Mouse (Mus musculus) liver (tissue): ENCODE data around the gene Zdhhc23.
A peak's percentile ranks its signal among the peaks of the same experiment; 100 is the strongest.

Source experiments
- DNase-seq: peaks from one replicate; pipeline ENCODE4 v3.0.0-alpha.2; 2020; ENCODE audit warnings: mixed read lengths

The Zdhhc23 gene

DNA sequence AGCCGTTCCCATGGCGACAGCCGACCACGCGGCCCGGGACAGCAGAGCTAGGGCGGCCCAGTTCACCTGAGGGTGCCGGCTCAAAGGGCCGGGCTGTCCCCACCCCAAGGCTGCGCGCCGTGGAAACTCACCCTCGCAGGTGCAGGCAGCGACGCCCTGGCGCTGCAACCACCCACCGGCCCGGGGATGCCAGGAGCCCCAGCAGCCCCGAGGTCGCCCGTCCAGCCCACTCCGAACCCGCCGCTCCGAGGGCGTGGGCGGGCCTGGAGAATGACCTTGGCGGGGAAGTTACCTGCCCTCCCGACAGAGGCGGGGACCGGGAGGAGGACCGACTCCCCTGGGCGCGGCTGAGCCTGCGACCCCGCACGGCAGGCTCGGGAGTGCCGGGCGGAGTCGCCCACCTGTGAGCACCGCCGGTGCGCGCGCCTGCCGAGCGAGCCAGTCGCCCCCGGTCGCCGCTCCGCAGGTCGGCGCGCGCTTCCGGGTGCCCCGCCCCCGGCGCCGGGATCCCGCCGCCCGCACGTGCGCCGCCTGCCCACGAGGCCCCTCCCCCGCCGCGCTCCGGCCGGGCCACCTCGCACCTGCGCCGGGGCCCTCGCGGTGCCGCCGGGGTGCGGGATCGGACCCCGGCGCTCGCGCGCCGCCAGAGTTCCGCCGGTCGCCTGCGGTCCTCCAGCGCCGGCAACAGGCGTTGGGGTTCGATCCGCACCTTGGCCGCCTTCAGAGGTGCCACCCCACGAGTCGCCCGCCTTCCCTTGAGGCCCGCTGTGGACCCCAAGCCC, at the start of gene Zdhhc23:
Gene Zdhhc23 (minus strand): TSS at position 464 of the 782 bp plus-strand sequence.
- peak; percentile 48 for DNase-seq

DNA sequence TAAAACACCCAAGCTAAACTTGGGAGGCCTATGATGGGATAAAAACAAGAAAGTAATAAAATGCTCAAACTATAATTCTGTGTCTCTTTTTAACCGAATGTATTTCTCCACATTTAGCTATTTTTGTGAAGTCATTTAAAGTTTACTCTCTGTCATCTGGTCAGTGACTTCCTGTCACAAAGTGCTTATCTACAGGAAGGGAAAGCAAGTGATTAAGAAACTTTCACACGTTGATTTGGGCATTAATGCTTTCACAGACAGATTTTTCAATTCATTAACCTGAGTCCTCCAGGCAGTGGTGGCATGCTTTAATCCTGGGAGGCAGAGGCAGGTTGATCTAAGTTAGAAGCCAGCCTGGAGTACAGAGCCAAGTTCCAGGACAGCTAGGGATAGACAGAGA, 49.7 kb upstream of the Zdhhc23 start:
- no peak for DNase-seq

DNA sequence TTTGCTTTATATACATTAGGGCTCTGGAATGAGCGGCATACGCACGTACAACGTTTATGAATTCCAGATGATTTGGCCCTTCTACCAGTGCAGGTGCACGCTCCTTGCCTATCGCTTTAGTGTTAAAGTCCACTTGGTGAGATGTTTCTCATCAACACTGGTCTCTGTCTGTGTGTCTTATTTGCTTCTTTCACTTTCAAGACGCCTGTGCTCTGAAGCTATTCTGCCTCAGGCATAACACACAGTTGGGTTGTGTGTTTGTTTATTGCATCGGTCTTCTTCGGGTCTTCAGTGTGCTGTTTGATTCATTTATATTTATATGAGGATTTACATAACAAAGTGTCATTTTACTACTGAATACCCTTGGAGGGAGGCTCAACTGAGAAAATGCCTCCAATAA, 47.2 kb upstream of the Zdhhc23 start:
- no peak for DNase-seq

DNA sequence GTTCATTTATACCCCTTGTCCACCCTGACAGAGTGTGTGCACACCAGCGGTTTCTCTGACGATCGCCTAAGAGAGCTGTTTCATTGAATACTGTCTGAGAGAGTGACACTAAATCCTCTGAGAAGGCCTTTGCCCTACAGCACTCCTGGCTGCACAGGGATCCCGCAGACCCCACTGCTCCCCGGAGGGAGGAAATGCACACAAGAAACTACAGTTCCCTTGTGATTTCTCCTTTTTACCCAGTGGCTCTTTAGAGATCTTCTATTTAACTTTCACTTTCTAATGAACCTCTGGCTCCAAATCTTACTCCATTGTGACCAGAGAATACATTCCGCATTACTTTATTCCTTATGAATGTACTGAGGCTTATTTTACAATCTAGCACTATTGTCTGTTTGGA, 46.6 kb upstream of the Zdhhc23 start:
- DNase-seq = no peak

DNA sequence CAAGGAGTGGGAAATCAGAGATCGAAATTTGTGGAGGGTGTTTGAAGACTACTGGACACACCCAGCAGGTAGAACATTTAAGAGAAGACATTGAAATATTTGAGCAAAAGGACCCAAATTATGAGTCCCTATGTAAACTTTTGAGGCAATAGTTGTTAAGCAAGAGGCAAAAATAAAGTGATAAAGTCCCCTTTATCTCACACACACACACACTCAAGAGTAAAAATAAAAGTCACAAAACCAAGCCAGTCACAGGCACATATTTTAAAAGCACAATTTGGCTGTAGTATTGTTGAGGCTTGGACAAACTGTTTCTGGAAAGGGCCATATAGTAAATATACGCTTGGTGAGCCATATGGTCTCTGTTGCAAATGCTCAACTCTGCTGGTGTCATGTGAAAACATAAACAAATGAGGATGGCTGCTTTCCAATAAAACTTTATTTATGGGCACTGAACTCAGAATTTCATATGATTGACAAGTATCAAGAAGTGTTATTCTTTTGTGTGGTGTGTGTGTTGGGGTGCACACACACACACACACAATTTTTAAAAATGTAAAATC, 39.5 kb upstream of the Zdhhc23 start:
- DNase-seq = no peak

DNA sequence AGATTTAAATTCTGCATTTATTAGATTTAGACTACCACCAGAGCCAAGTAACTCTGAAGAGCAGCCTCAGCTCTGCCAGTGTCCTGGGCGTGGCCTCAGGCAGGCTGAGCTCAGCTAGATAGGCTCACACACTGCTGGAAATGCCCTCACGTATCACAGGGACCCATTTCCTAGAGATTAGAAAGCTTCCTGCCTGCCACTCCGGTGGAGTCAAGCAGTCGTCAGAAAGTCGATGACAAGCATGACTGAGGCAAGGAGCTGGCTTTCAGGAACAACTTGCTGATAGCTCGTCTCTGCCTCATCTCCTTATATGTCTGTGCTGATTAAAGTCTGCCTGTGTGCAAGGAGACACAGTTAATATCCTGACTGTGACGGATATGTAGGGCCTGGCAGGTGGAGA, 38.8 kb upstream of the Zdhhc23 start:
- peak; percentile 83 for DNase-seq

DNA sequence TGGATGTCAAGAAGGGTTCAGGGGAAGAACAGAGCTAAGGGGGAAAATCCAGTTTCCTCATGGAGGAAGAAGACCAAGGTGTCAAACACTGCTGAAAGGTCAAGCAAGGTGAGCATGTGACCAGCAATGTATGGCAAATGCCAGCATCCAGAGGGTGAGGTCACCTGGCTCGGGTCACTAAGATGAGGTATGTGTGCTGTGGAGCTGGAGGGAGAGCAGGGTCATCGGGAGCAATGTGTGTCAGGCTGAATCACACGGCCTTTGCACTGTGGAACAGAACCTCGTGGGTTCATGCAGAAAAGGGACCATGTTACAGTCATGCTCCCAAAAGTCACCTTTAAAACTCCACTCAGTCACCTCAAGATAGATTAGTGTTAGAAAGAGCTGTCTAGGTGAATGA, 38.1 kb upstream of the Zdhhc23 start:
- no peak for DNase-seq

DNA sequence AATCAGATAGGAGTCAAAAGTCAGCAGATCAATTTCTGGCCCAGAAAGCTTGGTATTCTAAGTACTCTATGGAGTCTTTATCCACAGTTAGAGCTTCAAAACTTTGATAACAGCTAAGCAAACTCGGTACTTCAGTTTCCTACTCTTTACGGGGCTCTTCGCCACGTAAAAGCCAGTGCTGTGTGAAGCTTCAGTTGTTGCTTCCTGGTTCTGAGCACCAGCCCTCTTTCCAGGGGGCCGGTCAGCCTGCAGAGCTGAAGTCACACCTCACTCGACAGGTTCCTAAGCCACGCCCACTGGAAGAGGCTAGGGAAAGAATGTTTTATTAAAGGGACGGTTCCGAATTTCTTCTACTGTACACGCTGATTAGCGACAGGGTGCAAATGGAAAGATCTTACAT, 36.6 kb upstream of the Zdhhc23 start:
- peak; percentile 73 for DNase-seq

DNA sequence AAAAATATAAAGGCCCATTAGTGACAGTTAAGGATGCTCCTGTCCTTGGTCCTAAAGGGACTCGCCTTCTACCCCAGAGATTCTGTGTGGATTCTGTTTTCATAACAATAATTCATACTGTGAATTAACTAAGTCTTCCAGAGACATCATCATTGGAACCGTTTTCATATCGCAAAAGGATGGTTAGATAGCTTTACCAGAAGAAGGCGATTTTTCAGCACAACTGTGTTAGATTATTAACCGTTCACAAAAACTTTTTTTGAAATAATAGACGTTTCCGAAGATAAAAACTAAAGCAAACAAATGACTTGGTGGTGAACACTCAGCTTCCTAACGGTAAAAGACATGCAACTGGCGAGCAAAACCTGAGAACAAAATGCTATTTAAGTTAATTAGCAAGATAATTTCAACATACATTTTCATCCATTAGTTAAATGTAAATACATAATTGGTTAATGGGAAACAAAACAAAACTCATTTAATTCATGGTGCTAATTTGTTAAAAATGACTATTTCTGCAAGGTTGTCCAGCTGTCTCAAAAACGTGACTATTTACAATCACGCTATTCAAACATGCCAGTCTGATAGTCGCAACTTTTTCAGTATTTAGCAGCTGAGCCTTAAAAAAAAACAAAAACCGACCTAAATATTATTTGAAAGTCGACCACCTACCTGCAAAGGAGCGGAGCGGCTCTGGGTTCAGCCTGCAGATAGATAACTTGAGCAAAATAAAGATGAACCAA, 36.0 kb upstream of the Zdhhc23 start:
- DNase-seq = no peak

DNA sequence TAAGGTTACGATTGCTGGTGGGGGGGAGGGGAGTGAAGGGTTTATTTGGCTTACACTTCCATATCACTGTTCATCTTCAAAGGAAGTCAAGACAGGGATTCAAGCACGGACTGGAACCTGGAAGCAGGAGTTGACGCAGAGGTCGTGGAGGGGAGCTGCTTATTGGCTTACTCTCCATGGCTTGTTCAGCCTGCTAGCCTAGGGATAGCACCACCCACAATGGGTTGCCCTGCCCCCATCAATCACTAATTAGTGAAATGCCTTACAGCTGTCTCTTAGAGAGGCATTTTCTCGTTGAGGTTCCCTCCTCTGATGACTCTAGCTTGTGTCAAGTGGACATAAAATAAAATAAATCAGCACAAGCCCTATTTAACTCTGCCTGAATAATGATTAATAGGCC, 31.4 kb upstream of the Zdhhc23 start:
- DNase-seq = no peak

DNA sequence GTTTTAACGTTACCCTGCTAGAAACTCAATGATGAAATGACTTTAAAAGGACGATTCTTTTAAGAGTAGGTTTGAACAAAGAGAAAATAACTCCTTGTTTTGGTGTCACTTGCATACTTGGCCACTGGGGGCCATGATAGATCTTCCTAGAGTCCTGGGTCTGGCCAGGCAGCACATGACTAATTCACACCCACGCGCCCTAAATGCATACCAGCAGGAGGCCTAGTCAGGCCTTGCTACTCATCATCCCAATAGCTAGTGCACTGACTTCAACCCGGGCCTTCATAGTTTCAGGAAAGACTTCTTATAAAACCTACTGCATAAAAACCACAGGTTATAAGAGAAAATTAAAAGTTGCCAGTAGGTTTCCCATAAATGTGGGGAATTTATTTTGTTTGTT, 22.5 kb upstream of the Zdhhc23 start:
- peak; percentile 29 for DNase-seq

DNA sequence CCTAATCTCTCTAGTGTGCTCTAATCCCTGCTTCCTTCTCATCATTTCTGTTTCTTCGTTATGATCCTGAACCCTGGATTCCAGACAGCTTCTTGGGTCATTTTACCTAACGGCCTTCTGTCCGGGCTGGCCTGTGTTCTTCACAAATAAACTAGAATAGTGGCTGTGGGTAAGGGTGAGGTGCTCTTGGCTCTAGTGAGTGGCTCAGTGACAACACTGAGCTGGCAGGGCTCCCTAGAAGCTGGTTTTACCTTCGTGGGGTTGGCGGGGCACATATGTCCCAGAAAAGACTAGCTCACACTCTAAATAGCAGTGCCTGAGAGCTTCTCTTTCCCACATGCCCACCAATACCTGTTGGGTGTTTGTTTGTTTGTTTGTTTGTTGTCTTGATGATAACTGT, 19.9 kb upstream of the Zdhhc23 start:
- no peak for DNase-seq

DNA sequence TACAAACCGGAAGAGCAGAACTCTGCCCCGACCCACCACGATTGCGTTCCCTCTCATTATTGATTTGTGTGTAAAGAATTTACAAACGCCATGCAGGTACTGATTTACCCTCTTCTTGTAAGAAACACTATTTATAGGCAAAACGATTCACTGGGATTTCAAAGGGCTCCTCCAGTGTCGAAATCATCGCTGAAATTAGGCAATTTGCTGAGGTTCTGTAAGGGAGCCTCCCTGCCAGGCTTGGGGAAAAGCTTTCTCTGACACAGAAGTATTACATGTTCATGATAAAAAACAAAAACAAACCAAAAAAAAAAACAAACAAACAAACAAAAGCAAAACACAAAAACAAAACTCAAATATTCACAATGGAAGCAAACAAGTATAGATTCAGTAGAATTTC, 19.5 kb upstream of the Zdhhc23 start:
- no peak for DNase-seq

DNA sequence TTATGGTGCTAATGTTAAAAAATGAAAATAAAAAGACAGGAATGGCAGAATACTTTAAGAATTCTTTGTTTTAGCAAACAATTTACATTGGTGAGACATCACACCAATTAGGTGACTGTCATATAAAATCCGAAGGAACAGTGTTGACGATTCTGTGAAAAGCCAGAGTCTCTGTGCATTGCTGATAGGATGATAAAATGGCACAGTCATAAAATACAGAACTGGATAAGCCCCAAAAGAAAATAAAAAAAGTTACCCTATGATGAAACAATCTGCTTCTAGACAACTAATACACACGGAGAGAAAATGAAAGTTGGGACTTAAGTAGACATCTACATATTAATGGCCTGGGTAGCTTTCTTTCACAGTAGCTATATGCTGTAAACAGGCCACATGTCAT, 15.0 kb upstream of the Zdhhc23 start:
- no peak for DNase-seq

DNA sequence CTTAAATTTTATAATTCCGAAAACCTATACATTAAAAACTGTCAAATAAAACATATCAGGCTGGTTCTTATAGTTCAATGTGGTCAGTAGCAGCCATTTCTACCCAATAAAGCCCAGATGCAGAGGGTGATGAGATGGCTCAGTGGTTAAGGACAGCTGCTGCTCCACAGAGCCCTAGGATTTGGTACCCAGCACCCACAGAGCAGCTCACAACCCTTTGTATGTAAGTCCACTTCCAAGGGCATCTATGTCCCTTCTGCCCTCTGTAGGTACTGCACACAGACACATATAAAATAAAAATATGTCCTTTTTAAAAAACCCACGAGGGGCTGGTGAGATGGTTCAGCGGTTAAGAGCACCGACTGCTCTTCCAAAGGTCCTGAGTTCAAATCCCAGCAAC, 6.7 kb upstream of the Zdhhc23 start:
- no peak for DNase-seq

DNA sequence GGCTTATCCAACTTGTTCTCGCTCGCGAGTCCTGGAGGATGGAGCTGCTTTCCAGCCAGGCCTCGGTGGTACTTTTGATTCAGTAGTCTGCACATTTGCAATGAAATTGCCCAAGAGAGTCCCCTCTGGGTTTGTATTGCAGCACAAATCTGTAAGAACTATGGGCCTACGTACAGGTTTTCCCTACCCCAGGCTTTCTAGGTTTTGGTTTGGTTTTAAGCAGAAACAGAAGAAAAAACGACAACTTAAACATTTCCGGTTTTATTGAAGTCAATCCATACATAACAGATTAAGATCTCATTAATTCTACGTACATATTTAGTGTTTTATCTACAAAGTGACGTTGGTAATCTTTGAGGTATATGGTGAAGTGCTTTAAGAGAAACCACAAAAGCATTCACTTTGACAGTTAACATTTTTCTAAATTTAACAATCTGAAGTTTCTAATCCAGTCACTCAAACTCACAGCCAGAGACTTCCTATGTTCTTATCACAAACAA, 569 bp upstream of the Zdhhc23 start:
- no peak for DNase-seq

DNA sequence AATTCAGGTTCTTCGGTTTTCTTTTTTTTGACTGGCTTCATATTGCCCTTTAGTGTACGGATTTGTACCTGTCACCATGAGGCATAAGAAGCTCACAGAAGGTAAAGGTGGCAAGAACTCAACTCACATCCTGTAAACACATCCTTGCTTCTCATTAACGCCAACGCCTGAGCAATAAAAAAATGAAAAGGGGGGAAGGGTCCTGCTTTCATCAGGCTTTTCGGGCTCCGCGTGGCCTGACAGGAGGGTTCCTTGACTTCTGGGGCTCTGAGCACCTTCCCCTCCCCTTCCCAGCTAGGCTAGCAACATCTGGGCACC, 622 bp downstream of the Zdhhc23 start:
- DNase-seq = no peak

DNA sequence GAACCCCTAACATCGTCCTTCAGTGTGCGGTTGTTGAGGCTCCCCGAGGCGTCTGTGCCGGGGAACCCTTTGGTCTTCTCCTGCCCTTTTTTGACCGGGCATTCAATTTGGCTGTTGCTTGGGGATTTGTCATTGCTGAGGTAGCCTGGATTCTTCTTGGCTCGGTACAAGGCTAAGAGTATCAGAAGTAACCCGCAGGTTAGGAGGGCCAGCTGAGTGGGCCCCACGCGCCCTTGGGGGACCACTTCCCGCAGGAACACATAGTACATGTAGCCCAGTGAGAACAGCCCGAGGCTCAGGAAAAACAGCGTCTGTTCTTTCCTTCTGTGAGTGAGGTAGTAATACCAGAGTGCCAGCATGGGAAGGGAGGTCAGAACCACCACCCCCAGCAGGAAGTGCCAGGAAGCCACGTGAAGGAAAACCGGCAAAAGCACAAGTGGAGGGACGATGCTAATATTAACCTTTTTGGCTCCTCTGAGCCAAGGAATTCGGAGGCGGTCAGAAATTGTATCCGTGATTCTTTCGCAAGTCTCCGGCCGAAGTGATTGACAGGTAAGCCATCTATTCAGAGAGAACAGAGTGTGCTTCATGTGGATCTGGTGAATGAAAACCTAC, 5.9 kb downstream of the Zdhhc23 start:
- no peak for DNase-seq

DNA sequence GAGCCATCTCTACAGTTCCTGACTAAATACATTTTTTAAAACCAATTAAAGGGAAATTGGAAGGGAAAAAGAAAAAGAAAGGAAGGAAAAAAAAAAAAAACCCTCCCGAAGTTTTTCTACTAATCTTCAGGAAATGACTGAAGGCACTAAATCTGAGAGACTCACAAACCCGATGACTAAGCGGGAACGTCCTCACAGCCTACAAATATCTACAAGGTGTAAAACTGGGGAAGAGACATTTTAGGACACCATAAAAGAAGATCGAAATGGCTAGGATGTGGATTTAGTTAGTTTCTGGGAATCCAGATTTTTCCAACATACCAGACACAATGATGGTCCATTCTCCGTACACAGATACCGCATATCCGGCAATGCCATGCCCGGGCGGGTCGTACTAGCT, 6.4 kb downstream of the Zdhhc23 start:
- DNase-seq = no peak

DNA sequence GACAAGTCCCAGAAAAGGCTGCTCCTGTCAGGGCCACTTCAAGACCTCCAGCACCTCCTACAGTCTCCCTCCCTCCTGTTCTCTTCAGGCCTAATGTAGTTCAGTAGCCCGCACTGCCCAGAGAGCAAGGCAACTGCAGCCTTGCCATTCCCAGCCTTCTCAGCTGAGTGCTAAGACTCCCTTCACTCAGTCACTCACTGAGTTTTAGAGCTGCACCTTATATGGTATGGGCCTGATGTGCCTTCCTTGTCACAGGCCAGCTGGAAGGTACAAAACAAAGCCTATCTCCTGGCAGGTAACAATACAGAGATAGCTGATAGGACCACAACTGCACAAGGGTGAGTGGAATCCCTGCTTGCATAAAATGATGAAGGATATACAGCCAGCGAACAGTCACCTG, 7.2 kb downstream of the Zdhhc23 start:
- no peak for DNase-seq

DNA sequence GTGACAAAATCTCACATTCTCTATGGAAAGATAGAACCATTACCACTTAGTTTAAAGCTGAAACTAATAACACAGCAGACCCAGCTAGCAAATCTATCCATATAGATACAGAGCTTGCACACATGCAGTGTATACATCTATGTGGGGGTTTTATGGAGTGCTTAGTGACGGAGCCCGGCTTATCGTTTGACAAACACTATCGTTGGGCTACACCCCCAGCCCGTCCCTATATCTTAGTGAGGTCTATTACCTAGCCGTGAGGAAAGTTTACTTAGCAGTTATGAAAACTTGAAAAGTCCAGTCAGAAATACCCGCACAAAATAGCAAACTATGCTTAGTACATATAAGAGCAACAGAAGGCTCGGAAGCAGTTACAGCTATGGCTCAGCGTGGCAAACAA, 7.8 kb downstream of the Zdhhc23 start:
- DNase-seq = no peak

DNA sequence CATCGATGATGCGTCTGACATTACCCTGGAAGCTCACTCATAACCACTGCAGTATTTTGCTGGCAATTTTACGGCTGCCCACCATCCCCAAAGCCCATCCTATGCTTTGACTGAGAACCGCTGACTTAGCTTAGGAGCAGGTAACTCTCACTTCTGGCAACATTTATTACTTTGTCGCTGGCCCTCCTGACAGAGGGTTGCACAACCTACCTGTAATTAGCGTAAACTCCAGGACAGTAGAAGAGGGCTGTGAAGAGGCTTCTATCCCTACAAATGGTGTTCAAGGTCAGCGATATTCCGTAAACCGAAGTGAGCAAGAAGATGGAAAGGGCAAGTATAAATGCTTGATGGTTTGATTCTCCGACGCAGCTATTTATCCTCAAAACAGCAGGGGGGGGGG, 8.4 kb downstream of the Zdhhc23 start:
- DNase-seq = no peak

DNA sequence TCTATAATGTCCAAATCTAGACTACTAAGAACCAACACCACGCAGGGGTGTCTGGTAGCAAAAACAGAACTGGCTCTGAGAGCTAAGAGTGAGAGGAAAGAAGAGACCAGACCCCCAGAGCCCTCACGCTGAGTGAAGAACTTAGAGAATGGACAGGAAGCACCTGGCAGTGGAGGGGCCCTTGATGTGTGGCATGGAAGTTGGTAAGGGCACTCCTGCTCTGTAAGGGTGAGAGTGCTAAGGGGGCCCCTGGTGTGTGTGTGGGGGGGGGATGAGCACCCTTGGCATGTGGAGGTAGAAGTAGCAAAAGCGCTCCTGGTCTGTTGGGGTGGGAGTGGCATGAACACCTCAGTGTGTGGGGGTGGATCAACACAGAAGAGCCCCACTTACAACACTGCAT, 9.2 kb downstream of the Zdhhc23 start:
- DNase-seq = no peak
